Mouse (Mus musculus) kidney, adult 2 months (tissue): ENCODE data around the gene Fbxl12.

Experiments
- CTCF ChIP-seq: fragments of 200-500 bp; conservative IDR thresholded peaks from 2 replicates; pipeline ENCODE4 v1.5.1; 2011; ENCODE audit warnings: low read depth, mild to moderate bottlenecking, control low read depth, low read length, moderate library complexity, mixed read lengths; ENCODE audit not compliant: insufficient read depth, insufficient read length
- POLR2A ChIP-seq: fragments of 200-500 bp; IDR thresholded peaks from one replicate; pipeline ENCODE4 v1.6.1; 2011; ENCODE audit warnings: low read depth, low read length, control low read depth

DNA sequence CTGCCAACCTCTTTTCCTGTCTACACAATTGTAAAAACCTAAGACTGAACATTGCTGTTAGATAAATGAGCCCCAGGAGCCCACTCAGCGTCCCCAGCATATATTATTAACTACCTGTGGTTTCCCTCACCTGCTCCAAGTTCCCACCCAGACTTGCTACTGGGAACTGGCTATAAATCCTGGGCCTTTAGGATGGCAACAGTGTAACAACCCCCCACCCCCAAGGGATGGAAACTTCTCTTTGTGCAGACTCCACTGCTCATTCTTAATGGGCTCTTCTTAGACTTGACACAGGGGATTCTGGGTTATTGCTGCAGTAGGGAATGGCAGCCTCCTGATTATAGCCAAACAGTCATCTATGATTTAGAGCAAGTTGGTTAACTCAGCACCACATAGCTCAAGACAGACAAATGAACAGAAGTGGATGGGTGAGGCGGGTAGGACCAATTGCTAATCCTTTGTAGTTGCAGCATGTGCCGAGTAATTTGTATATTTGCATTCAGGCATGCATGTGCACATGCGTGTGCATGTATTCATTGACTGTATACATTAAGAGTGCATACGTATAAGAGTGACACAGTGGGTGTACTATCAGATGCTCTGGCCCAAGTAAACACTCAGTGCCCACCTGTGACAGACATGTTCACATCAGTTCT, 20.5 kb upstream of the Fbxl12 start:
- TF ChIP-seq POLR2A (no peak), CTCF (no peak)
